Mouse (Mus musculus) lung, embryonic 15.5 days (tissue): ENCODE results near the gene Gm15013. TPM values are rescaled to one million over a fixed set of nuclear protein-coding genes. Genes with fewer than 3 reads are reported as not detected.
"Not testable (repeated sequence)": the region's sequence is repeated elsewhere in the genome, so short reads cannot be mapped to it uniquely, and the experiment has no call there.

Experiments used
- ATAC-seq: fragments of 200-750 bp; cut with Nextera tagmentation; 2 replicates; pipeline ENCODE4 v1.8.0; 2017; ENCODE audit warnings: moderate number of reproducible peaks, borderline replicate concordance; ENCODE audit not compliant: low FRiP score, low TSS enrichment; ENCODE audit errors: extremely low read depth
- H3K27ac ChIP-seq: fragments of 300-500 bp; sonication (generic); 2 replicates; pipeline ENCODE4 v1.5.1; 2015; ENCODE audit warnings: moderate library complexity, mild to moderate bottlenecking, inconsistent platforms
- H3K27me3 ChIP-seq: fragments of 300-500 bp; sonication (generic); 2 replicates; pipeline ENCODE4 v1.6.1; 2015; ENCODE audit warnings: inconsistent platforms
- H3K36me3 ChIP-seq: fragments of 300-500 bp; sonication (generic); 2 replicates; pipeline ENCODE4 v1.6.1; 2015; ENCODE audit warnings: inconsistent platforms
- H3K4me1 ChIP-seq: fragments of 300-500 bp; sonication (generic); 2 replicates; pipeline ENCODE4 v1.6.1; 2015; ENCODE audit warnings: inconsistent platforms
- H3K4me2 ChIP-seq: fragments of 300-500 bp; sonication (generic); 2 replicates; pipeline ENCODE4 v1.6.1; 2015; ENCODE audit warnings: inconsistent platforms, mild to moderate bottlenecking, moderate library complexity
- H3K4me3 ChIP-seq: fragments of 300-500 bp; sonication (generic); 2 replicates; pipeline ENCODE4 v1.5.1; 2015; ENCODE audit warnings: mild to moderate bottlenecking, inconsistent platforms
- H3K9ac ChIP-seq: fragments of 300-500 bp; sonication (generic); 2 replicates; pipeline ENCODE4 v1.6.1; 2015; ENCODE audit warnings: inconsistent platforms
- H3K9me3 ChIP-seq: fragments of 300-500 bp; sonication (generic); 2 replicates; pipeline ENCODE4 v1.6.1; 2016; ENCODE audit warnings: inconsistent platforms
- WGBS: fragments of 180-500 bp; shearing (Covaris S2); methylation state at CpG from one replicate; pipeline ENCODE4 v1.1.7; 2015; 5-methylcytosine and 5-hydroxymethylcytosine counted together
- polyA plus RNA-seq: library from polyadenylated mRNA; unstranded; fragments of >200 nt; fragmentation: Nextera tagmentation; extraction: Ambion mirVana; gene quantifications from 2 replicates; pipeline ENCODE4 v1.2.1, GENCODE M21; 2015

Gm15013 gene
- polyA plus RNA-seq = 0.34 TPM in 1 of 2 replicates, not detected in the other

DNA sequence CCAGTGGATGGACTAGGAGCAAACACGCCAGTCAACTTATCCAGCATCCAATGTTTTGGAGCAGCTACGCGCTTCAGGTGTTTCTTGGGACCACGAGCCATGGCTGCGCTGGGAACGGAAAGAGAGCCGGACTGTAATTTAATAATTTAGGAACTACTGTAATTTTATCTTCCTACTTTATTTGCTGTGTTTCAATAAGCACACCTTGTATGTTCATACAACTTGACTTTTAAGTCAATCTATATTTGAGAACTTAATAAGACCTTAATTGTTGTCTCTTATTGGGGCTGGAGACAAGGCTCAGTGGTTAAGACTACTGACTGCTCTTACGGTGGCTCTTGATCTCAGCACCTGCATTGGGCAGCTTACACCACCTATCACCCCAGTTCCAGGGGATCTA lies at the start of gene Gm15013:
Gene Gm15013 (minus strand): TSS at position 101 of the 400 bp plus-strand sequence.
- Histone ChIP-seq H3K4me1 (no peaks in the 10 kb centered on the region), H3K9me3 (no peaks in the 10 kb centered on the region), H3K36me3 (no peaks in the 10 kb centered on the region), H3K27ac (no peak within 1 kb of the TSS), H3K27me3 (no peaks in the 10 kb centered on the region), H3K9ac (no peak within 1 kb of the TSS), H3K4me2 (no peak within 1 kb of the TSS), H3K4me3 (no peak within 1 kb of the TSS)
- WGBS = 93% methylated on average over 8 of the region's 8 CpGs
- no peak for ATAC-seq

DNA sequence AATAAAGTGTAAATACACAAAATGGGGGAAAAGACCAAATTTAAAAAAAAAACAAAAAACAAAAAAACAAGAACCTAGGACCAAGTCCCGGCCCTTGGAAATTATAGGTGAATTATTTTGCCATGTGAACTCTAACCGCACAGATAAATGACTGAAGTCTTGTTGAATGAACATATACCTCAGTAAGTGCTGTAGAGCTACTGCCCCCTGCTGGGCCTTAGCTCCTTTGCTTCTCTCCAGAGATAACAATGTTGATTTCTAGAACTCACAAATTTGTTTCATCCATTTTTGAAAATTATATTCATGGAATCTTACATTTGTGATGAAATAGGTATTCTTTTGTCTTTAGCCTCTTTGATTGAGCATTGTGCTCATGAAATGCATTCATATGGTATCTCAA lies 48.3 kb upstream of the Gm15013 start:
- no peak for ATAC-seq
- no peak overlapping the region for H3K4me3 ChIP-seq

DNA sequence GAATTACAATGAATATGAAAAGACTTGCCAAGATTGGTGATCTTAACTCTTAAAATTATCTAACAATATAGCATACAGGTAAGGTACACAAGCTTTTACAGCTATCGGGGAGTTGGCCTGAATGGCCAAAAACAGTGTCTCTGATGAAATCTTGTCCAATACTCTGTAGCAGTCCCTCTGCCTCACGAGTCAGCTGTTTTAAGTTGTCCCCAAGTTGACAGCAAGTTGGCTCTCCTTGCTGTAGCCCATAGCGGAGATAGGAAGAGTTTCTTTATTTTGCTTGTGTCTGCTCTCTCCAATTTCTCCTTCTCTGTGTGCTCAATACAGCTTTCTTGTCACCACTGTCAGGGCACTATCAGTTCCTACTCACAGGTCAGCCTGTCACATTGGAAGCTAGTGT lies 44.4 kb upstream of the Gm15013 start:
- H3K27me3 ChIP-seq, H3K27ac ChIP-seq, H3K4me1 ChIP-seq, H3K9ac ChIP-seq, ATAC-seq, H3K4me3 ChIP-seq, H3K36me3 ChIP-seq, H3K9me3 ChIP-seq, H3K4me2 ChIP-seq: not testable (repeated sequence)
- 64% methylated on average over 3 of the region's 3 CpGs for WGBS

More for the DNA sequence above, 48.3 kb upstream of the Gm15013 start:
- Histone ChIP-seq H3K36me3 (no peaks in the 10 kb centered on the region), H3K9me3 (no peaks in the 10 kb centered on the region), H3K4me2 (no peak overlapping the region), H3K27me3 (no peaks in the 10 kb centered on the region), H3K4me1 (no peaks in the 10 kb centered on the region), H3K27ac (no peak overlapping the region), H3K9ac (no peak overlapping the region)
- 69% methylated on average over 2 of the region's 2 CpGs for WGBS

DNA sequence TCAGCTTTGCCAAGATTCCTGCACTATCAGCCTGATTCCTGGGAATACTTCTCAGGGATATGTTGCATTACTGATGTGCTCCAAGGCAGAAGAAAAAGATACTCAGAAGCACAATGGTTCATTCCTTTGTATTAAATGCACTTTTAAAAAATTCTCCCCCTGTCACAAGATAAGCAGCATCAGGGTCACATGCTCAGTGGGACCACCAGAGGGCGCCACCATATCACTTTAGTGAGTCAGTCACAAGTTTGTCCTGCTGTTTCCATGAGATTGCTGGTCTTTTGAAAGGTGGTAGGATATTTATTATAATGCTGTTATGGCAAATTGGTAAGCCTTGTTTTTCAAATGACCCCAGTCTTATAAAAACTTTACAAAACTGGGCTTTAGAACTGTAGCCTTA lies 37.6 kb upstream of the Gm15013 start:
- Histone ChIP-seq H3K36me3 (no peaks in the 10 kb centered on the region), H3K9me3 (no peaks in the 10 kb centered on the region), H3K4me2 (no peak overlapping the region), H3K27me3 (no peaks in the 10 kb centered on the region), H3K4me3 (no peak overlapping the region), H3K4me1 (no peaks in the 10 kb centered on the region), H3K9ac (no peak overlapping the region), H3K27ac (no peak overlapping the region)
- WGBS = 0% methylated on average over 1 of the region's 1 CpGs
- no peak for ATAC-seq

DNA sequence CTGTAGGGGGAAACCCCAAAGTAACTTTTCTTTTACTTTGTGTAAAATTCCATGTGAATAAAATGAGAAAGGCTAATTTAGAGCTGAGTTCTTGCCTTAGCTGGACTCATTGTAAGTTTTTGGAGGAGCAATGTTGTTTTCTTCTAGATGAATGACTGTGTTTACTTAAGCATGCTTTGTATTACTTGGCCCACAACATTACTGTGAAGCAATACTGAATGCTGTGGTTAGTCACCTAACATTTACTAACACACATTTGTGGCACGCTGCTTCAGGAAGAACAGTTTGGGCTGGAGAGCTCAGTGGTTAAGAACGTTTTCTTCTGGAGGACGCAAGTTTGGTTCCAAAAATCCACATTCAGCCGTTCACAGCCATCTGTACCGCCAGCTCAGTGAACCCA lies 22.8 kb upstream of the Gm15013 start:
- Histone ChIP-seq H3K27me3 (no peaks in the 10 kb centered on the region), H3K27ac (no peak overlapping the region), H3K36me3 (no peaks in the 10 kb centered on the region), H3K9ac (no peak overlapping the region), H3K4me1 (no peaks in the 10 kb centered on the region), H3K9me3 (no peaks in the 10 kb centered on the region), H3K4me2 (no peak overlapping the region), H3K4me3 (no peak overlapping the region)
- WGBS = 91% methylated on average over 5 of the region's 5 CpGs
- ATAC-seq = no peak

DNA sequence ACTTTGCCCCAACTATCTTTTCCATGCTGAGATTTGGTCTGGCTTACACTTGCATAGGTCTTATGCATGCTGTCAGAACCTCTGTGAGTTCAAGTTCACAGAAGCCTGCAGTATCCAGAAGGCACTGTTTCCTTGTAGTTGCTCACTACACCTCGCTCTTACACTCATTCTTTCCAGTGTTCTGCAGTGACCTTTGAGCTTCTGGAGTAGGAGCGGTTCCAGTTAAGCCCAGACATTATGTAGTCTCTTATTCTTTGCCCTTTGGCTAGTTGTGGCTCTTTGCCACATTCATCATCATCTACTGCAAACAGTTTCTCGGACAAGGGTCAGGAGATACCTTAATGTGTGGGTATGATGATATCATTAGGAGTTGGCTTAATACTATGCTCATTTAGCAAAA lies 16.3 kb upstream of the Gm15013 start:
- Histone ChIP-seq H3K27ac (no peak overlapping the region), H3K4me3 (no peak overlapping the region), H3K9ac (no peak overlapping the region), H3K9me3 (no peaks in the 10 kb centered on the region), H3K4me1 (no peaks in the 10 kb centered on the region), H3K4me2 (no peak overlapping the region), H3K36me3 (no peaks in the 10 kb centered on the region), H3K27me3 (no peaks in the 10 kb centered on the region)
- no peak for ATAC-seq
- 81% methylated on average over 3 of the region's 3 CpGs for WGBS

DNA sequence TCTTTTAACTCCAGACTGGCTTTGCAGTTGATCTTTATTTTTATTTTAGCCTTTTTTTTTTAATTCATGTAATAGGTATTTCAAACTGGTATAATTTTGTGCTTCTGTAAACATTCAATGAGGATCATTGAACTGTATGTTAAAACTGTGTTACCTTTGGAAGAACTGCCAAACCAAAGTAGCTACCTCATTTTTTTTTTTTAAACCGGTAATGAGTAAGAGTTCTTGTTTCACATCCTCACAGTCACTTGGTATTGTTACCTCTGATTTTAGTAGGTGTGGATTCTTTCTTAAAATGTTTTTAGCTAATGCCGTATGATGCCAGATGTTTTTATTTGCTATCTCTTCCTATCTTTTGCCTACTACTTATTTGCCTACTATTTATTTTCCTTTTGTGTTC lies 8.1 kb upstream of the Gm15013 start:
- no peak overlapping the region for H3K9ac ChIP-seq
- H3K9me3 ChIP-seq = no peaks in the 10 kb centered on the region
- H3K27me3 ChIP-seq = no peaks in the 10 kb centered on the region
- H3K36me3 ChIP-seq = no peaks in the 10 kb centered on the region
- H3K27ac ChIP-seq = no peak overlapping the region
- no peak for ATAC-seq
- H3K4me1 ChIP-seq = no peaks in the 10 kb centered on the region
- WGBS = 87% methylated on average over 2 of the region's 2 CpGs
- no peak overlapping the region for H3K4me3 ChIP-seq
- no peak overlapping the region for H3K4me2 ChIP-seq

DNA sequence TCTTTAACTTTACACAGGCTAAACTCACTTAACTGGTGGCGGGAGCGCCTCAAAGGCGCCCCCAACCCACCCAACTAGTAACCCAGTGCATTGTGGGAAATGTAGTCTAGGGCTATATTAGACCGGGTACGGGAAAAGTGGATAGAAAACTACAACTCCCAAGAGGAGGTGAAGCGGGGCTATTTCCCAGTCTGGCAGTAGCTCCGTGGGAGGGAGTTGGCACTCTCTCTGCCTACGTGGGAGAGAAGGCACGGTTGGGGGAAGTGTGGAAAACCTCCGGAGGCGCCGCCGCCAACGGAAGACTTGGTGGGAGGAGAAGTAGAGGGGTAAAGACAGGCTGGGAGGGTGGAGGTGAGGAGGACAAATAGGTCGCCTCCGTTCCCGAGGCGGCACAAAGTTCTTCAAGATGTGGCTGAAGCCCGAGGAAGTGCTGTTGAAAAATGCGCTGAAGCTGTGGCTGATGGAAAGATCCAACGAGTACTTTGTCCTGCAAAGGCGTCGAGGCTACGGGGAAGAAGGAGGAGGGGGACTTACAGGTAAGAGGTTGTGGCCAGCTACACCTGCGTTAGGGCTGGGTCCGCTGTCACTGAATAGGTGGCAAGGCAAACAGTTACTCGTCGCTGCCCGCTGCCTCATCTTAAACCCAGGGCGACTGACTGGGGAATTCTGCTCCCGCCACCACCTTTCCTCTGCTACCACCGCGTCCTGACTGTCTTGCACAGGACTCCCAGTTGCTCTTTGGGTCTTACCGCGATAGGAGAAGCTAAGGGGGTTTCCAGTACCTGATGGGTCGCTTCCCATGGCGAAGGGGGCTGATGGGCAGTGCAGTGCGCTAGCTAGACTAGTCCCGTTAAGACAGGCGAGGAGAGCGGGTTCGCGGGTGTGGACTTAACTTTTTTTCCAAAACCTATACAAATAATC lies 29.2 kb downstream of the Gm15013 start, which contains the start of gene Tbc1d8b:
Gene Tbc1d8b (plus strand): TSS at position 222 of the 921 bp plus-strand sequence.
- no peaks in the 10 kb centered on the region for H3K36me3 ChIP-seq
- H3K4me2 ChIP-seq = peak within 1 kb of the TSS; percentile 51
- no peaks in the 10 kb centered on the region for H3K27me3 ChIP-seq
- H3K4me1 ChIP-seq = peaks cover 2% of the 10 kb centered on the region; the same call in 1 of the 2 replicates
- 10% methylated on average over 43 of the region's 43 CpGs for WGBS
- ATAC-seq = peak; percentile 99
- peak within 1 kb of the TSS; percentile 53 for H3K27ac ChIP-seq
- peak within 1 kb of the TSS; percentile 41 for H3K9ac ChIP-seq
- no peaks in the 10 kb centered on the region for H3K9me3 ChIP-seq
- H3K4me3 ChIP-seq = peak within 1 kb of the TSS; percentile 56

DNA sequence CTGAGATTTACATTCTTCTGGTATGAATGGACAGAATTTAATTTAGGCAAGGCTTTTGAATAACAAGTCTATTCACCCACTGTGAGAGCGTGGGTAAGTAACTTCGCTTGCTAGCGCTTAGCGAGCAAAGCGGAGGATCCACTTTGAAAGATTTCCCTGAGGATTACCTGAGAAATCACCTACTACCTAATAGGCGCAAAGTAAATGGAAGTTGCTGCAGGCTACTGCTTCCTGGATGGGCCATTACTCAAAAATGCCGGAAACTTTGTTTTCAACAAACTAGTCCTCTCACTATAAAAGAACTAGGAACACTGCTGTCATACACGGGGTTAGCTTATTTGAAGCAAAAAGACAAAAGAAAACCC lies 29.9 kb downstream of the Gm15013 start:
- Histone ChIP-seq H3K4me3 (peak overlapping the region; percentile 56), H3K27ac (peak overlapping the region; percentile 53; the same call in 1 of the 2 replicates), H3K36me3 (no peaks in the 10 kb centered on the region), H3K27me3 (no peaks in the 10 kb centered on the region), H3K9me3 (no peaks in the 10 kb centered on the region), H3K9ac (no peak overlapping the region), H3K4me1 (peaks cover 2% of the 10 kb centered on the region; the same call in 1 of the 2 replicates), H3K4me2 (peak overlapping the region; percentile 51)
- peak; percentile 33; the same call in 1 of the 2 replicates for ATAC-seq
- WGBS = 9% methylated on average over 8 of the region's 8 CpGs

DNA sequence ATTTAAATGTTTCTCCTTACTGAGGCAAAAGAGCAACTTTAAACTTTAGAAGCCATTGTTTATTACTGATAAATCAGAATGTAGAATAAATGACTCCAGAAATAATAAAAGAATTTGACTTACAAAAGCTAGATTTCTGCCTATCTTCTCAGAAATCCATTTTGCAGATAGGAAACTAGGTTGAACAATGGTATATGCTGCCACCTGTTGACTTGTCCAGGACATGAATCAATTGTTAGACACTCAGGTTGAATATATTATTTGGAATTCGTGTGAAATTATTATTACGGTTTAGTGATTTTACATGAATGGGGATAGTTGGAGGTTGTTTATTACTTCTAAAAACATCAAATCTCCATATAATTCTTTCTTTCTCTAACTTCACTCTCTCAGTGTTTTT lies 48.5 kb downstream of the Gm15013 start:
- no peak for ATAC-seq
- WGBS = 57% methylated on average over 2 of the region's 2 CpGs
- Histone ChIP-seq H3K9ac (no peak overlapping the region), H3K36me3 (no peaks in the 10 kb centered on the region), H3K27me3 (no peaks in the 10 kb centered on the region; the same call in 1 of the 2 replicates), H3K4me3 (no peak overlapping the region), H3K27ac (no peak overlapping the region), H3K9me3 (no peaks in the 10 kb centered on the region), H3K4me2 (no peak overlapping the region), H3K4me1 (no peaks in the 10 kb centered on the region)
